Mouse (Mus musculus) Patski (cell line): ENCODE measurements at regions not wholly inside any gene's neighbourhood (a gene's known extent, or its start where the extent isn't known, plus 50 kb on each side); places are given as distances from the start of the nearest gene placed in this dataset.

Source experiments
- ATAC-seq: fragments of 100-300 bp; one replicate; pipeline ENCODE4 v1.8.0; 2021
- CTCF ChIA-PET: fragments of 350-600 bp; sonication (Branson Sonifier 250); formaldehyde crosslinking; loops from one replicate; lab custom pipeline; 2022; ENCODE audit warnings: inconsistent platforms; lab: Charles Lee
- POLR2A ChIA-PET: fragments of 350-600 bp; sonication (Branson Sonifier 250); formaldehyde crosslinking; loops from one replicate; lab custom pipeline; 2022; ENCODE audit warnings: antibody characterized with exemption, inconsistent platforms; lab: Charles Lee
- DNase-seq: peaks from one replicate; pipeline ENCODE4 v3.0.0-alpha.2; 2011; ENCODE audit warnings: low read depth, low spot score
- H3K27me3 ChIP-seq: fragments of 371-371 bp; one replicate; pipeline ENCODE4 v1.5.1; 2021
- CTCF ChIP-seq: fragments of 100-300 bp; IDR thresholded peaks from one replicate; pipeline ENCODE4 v1.5.1; 2021
- in situ Hi-C: fragments of 300-500 bp; cut with MboI; formaldehyde crosslinking; loops from 3 replicates; pipeline ENCODE4 v1.11.1; 2018; ENCODE audit warnings: low pct_unique_long_range_greater_than_20kb, mixed read lengths

DNA sequence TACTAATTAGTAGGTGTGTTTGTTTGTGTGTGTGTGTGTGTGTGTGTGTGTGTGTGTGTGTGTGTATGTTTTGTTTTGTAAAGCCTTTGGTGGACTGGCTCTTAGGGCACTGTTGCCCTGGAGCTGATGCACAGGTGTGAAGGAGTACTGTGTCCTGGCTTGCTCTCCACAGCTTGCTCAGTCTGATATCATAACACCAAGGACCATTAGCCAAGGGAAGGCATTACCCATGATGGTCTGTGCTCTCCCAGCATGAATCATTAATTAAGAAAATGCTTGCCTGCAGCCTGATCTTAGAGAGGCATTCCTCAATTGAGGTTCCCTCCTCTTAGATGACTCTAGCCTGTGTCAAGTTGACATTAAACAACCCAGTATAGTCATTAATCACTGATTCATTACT, 54.7 kb downstream of the Spry2 start:
- TF ChIP-seq CTCF: no peak
- ATAC-seq (peak; percentile 54), DNase-seq (no peak)
- in situ Hi-C loops: no loop called here
- CTCF ChIA-PET: no interaction called here
- POLR2A ChIA-PET: no interaction called here
- no peaks in the 10 kb centered on the region for H3K27me3 ChIP-seq

DNA sequence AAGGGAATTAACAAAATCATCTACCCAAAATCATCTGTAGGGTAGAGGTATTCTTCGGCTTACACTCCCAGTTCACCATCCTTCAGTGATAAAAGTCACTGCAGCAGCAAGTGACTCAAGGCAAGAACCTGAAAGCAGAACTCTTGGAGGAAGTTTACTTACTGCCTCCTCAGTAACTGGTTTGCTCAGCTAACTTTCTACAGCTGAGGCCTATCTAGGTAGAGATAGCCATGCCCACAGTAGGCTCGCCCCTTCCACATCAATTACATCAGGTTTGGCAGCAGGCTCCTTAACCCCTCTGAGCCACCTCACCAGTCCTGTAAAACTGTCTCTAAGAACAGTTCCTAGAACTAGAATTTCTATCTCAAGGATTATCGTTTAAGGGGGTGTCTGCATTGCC, 59.1 kb downstream of the Spry2 start:
- ATAC-seq: no peak
- no peak for TF ChIP-seq CTCF
- no peaks in the 10 kb centered on the region for H3K27me3 ChIP-seq
- ChIA-PET CTCF (interaction anchor here (1.0 kb wide), 1 partner anchor 53 kb away, joined by 3 read pairs; no protein-coding TSS in a partner anchor), POLR2A (no interaction called here)
- DNase-seq: no peak
- in situ Hi-C loops: no loop called here

DNA sequence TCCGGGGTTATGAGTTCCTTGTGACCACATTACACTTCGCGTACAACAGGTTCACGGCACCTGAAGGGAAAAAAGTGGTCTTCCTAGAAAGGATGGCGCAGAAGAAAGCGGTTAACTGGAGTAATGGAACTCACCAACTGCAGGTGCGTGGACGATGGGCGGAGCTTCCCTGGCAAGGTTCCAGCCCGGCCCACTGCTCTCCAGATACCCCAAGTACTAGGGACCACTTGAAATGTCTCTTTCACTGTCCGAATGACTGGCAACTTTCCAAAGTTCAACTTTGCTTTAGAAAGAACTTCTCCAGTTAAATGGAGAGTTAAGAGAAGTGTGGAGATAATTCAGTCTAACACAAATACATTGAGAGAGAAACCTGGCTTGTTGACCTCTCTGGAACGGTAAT, 65.9 kb downstream of the Spry2 start:
- ATAC-seq (no peak), DNase-seq (no peak)
- in situ Hi-C loops: no loop called here
- CTCF ChIA-PET: no interaction called here
- POLR2A ChIA-PET: no interaction called here
- H3K27me3 ChIP-seq: no peaks in the 10 kb centered on the region
- TF ChIP-seq CTCF: no peak

GRCm38 (mm10) chr14:105830301-105830700, 66.3 kb downstream of the Spry2 start:
- POLR2A ChIA-PET: no interaction called here
- H3K27me3 ChIP-seq: no peaks in the 10 kb centered on the region
- no peak for TF ChIP-seq CTCF
- DNase-seq (no peak), ATAC-seq (no peak)
- CTCF ChIA-PET: no interaction called here
- in situ Hi-C loops: no loop called here

DNA sequence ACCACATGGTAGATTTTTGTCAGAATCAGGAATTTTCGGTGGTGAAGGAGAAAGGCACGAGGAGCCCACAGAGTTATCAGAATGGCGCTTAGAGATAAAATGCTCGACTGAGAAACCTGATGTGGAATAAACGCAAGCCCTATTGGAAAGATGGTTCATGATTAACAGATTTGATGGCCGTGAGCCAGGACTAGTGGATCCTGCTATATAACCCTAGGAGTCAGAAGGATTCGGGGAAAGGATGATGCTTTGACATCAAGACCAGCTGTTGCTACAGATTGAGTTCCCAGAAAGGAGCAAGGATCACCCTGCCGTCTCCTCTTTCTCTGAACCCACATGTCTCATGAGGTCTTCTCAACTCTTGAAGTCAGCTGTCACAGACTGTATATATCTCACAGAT, 73.5 kb downstream of the Spry2 start:
- H3K27me3 ChIP-seq: no peaks in the 10 kb centered on the region
- ChIA-PET CTCF (interaction anchor here (1.9 kb wide), 1 partner anchor 9 kb away, joined by 6 read pairs; no protein-coding TSS in a partner anchor), POLR2A (no interaction called here)
- no peak for DNase-seq
- TF ChIP-seq CTCF: no peak
- ATAC-seq: no peak
- in situ Hi-C loops: loop anchor here (5.0 kb wide), 1 partner anchor 69 kb away; no protein-coding TSS in a partner anchor

GRCm38 (mm10) chr14:105822653-105823052, 74.0 kb downstream of the Spry2 start:
- no peak for TF ChIP-seq CTCF
- DNase-seq (no peak), ATAC-seq (no peak)
- in situ Hi-C loops: loop anchor here (5.0 kb wide), 1 partner anchor 70 kb away; no protein-coding TSS in a partner anchor
- ChIA-PET CTCF (interaction anchor here (1.9 kb wide), 1 partner anchor 9 kb away, joined by 6 read pairs; no protein-coding TSS in a partner anchor), POLR2A (no interaction called here)
- H3K27me3 ChIP-seq: no peaks in the 10 kb centered on the region

- no peak for DNase-seq
- H3K27me3 ChIP-seq: no peaks in the 10 kb centered on the region
- in situ Hi-C loops: no loop called here
- ATAC-seq: no peak
- ChIA-PET CTCF (interaction anchor here (0.7 to 1.6 kb wide), 5 partner anchors 36 to 401 kb away, joined by 3 to 5 read pairs (median 3); partner anchors contain the start of gene Spry2), POLR2A (no interaction called here)
- peak; percentile 51 for TF ChIP-seq CTCF
Measured at GRCm38 (mm10) chr14:105819534-105819933, 77.1 kb downstream of the Spry2 start.

DNA sequence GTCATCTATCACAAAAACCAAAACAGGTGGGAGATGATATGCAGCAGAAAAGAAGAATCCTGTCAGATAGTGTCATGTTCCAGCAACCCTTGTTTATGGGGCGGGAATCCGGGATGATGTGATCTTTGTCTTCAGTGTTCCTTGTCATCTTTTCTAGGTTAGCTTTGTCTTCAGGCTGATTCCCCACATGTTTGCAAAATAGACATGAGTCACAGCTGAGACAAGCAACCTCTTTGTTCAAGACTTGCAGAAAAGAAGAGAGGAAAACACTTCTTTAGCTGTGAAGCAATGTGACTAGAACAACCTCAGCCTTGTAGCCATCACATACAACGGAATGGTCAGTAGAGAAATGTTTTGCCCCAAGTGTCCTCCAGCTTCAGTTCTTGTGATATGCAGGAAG, 77.8 kb downstream of the Spry2 start:
- POLR2A ChIA-PET: no interaction called here
- no peak for TF ChIP-seq CTCF
- CTCF ChIA-PET: interaction anchor here (0.8 to 1.6 kb wide), 3 partner anchors 33 to 400 kb away, joined by 3 to 5 read pairs (median 3); partner anchors contain the start of gene Spry2
- DNase-seq (no peak), ATAC-seq (no peak)
- H3K27me3 ChIP-seq: no peaks in the 10 kb centered on the region
- in situ Hi-C loops: no loop called here

DNA sequence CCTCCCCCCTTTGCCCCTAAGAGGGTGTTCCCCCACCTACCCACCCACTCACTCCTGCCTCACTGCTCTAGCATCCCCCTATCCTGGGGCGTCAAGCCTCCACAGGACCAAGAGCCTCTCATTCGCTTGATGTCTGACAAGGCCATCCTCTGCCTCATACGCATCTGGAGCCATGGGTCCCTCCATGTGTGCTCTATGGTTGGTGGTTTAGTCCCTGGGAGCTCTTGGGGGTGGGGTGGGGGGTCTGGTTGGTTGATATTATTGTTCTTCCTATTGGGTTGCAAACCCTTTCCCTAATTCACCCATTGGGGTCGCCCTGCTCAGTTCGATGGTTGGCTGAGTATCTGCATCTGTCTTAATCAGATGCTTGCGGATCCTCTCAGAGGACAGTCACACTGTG, 79.1 kb downstream of the Spry2 start:
- no peak for TF ChIP-seq CTCF
- ATAC-seq (no peak), DNase-seq (no peak)
- CTCF ChIA-PET: no interaction called here
- no peaks in the 10 kb centered on the region for H3K27me3 ChIP-seq
- POLR2A ChIA-PET: no interaction called here
- in situ Hi-C loops: no loop called here

DNA sequence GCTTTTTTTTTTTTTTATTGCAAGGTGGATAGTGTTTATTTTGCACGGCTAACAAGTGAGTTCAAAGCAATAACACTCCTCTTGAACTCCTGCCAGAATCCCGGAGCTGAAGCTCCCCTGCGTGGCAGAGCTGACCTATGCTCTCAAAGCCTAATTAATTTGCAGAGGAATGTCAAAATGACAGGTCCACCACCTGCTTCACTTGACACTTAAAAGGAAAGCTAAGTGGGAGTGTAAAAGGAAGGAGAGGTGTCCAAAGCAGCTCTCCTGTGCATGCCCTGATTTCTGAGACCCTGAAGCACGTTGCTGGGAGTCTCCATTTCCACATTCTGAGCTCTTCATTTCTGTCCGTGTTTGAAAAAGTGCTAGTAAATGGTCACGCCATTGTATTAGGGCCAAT, 80.8 kb downstream of the Spry2 start:
- no peaks in the 10 kb centered on the region for H3K27me3 ChIP-seq
- ATAC-seq: peak; percentile 29
- DNase-seq: no peak
- POLR2A ChIA-PET: interaction anchor here (0.6 kb wide), 1 partner anchor 12 kb away, joined by 4 read pairs; no protein-coding TSS in a partner anchor
- CTCF ChIA-PET: interaction anchor here (0.9 to 2.0 kb wide), 3 partner anchors 10 to 143 kb away, joined by 3 to 7 read pairs (median 4); no protein-coding TSS in a partner anchor
- in situ Hi-C loops: no loop called here
- no peak for TF ChIP-seq CTCF

- ChIA-PET CTCF (interaction anchor here (0.9 to 2.0 kb wide), 3 partner anchors 9 to 142 kb away, joined by 3 to 7 read pairs (median 4); no protein-coding TSS in a partner anchor), POLR2A (no interaction called here)
- in situ Hi-C loops: no loop called here
- no peak for TF ChIP-seq CTCF
- no peaks in the 10 kb centered on the region for H3K27me3 ChIP-seq
- peak; percentile 49 for DNase-seq
- peak; percentile 91 for ATAC-seq
Measured at GRCm38 (mm10) chr14:105815281-105815680, 81.3 kb downstream of the Spry2 start.
